Mouse (Mus musculus) adrenal gland, adult 2 months (tissue): ENCODE results near the gene Ctps. TPM values are rescaled to one million over a fixed set of nuclear protein-coding genes. Genes with fewer than 3 reads are reported as not detected.
A peak's percentile ranks its signal among the peaks of the same experiment; 100 is the strongest.

ENCODE experiments used
- DNase-seq: peaks from one replicate; pipeline ENCODE4 v3.0.0; 2021
- polyA plus RNA-seq: library from polyadenylated mRNA; depleted of rRNA; stranded (reverse); fragments of >200 nt; gene quantifications from 2 replicates; pipeline ENCODE4 v1.2.3, GENCODE M21; 2012; rRNA removed
- total RNA-seq, 2 experiments: library from RNA; stranded (reverse); gene quantifications; 2 replicates each; pipeline ENCODE4 v1.2.3; 2021

Ctps gene
- total and polyA plus RNA-seq, 3 experiments, result 4.4 to 39.8 (median 29.5) TPM

- DNase-seq, result no peak
Measured at GRCm38 (mm10) chr4:120571070-120571464, 991 bp upstream of the Ctps start.

GRCm38 (mm10) chr4:120570438-120571069, 478 bp upstream of the Ctps start:
- DNase-seq, result no peak

- DNase-seq, result peak; percentile 20
Measured at GRCm38 (mm10) chr4:120569025-120569424, 1.1 kb downstream of the Ctps start.

- peak; percentile 52 for DNase-seq
Measured at GRCm38 (mm10) chr4:120568005-120568404, 2.1 kb downstream of the Ctps start.

GRCm38 (mm10) chr4:120565726-120566125, 4.3 kb downstream of the Ctps start:
- DNase-seq, result no peak

GRCm38 (mm10) chr4:120556592-120556991, 13.5 kb downstream of the Ctps start:
- DNase-seq, result no peak

GRCm38 (mm10) chr4:120544896-120545295, 25.2 kb downstream of the Ctps start:
- DNase-seq, result no peak

GRCm38 (mm10) chr4:120538664-120539063, 31.4 kb downstream of the Ctps start:
- DNase-seq, result no peak

GRCm38 (mm10) chr4:120531986-120532385, 38.1 kb downstream of the Ctps start, which contains the start of gene Slfnl1:
TSS of gene Slfnl1 (plus strand) at chr4:120532231.
- no peak for DNase-seq

GRCm38 (mm10) chr4:120528171-120528570, 41.9 kb downstream of the Ctps start:
- no peak for DNase-seq

GRCm38 (mm10) chr4:120523092-120523491, 47.0 kb downstream of the Ctps start:
- no peak for DNase-seq

- no peak for DNase-seq
Measured at GRCm38 (mm10) chr4:120522351-120522750, 47.7 kb downstream of the Ctps start.

GRCm38 (mm10) chr4:120521761-120522160, 48.3 kb downstream of the Ctps start:
- no peak for DNase-seq

- DNase-seq, result no peak
Measured at GRCm38 (mm10) chr4:120517335-120517734, 52.7 kb downstream of the Ctps start.

- no peak for DNase-seq
Measured at GRCm38 (mm10) chr4:120516907-120517306, 53.2 kb downstream of the Ctps start.

GRCm38 (mm10) chr4:120516491-120516890, 53.6 kb downstream of the Ctps start:
- no peak for DNase-seq

GRCm38 (mm10) chr4:120514366-120514765, 55.7 kb downstream of the Ctps start:
- DNase-seq, result no peak

GRCm38 (mm10) chr4:120511203-120511602, 58.9 kb downstream of the Ctps start:
- no peak for DNase-seq

GRCm38 (mm10) chr4:120506955-120507354, 63.1 kb downstream of the Ctps start:
- DNase-seq, result no peak

Other genes with a start within 250 kb of the Ctps start
- 10 to 100 TPM; 33.6 to 39.5 TPM for gene Scmh1, start 165.0 kb downstream of the Ctps start, total RNA-seq
- 18.9 and 23.0 TPM in 2 replicates for gene Scmh1, start 165.0 kb downstream of the Ctps start, polyA plus RNA-seq
- gene Slfnl1, start 38.0 kb downstream of the Ctps start, total RNA-seq, result under 1 TPM; 0.14 to 0.17 TPM
- gene Slfnl1, start 38.0 kb downstream of the Ctps start, polyA plus RNA-seq, result 0.06 and 0.07 TPM in 2 replicates
- not detected for gene Gm8439, start 18.5 kb upstream of the Ctps start, total RNA-seq
- gene Gm8439, start 18.5 kb upstream of the Ctps start, polyA plus RNA-seq, result not detected in 2 replicates
- gene Cited4, start 96.3 kb upstream of the Ctps start, total RNA-seq, result 10 to 100 TPM; 11.3 to 18.3 TPM
- 85.9 and 124 TPM in 2 replicates for gene Cited4, start 96.3 kb upstream of the Ctps start, polyA plus RNA-seq
- 1 to 10 TPM; 1.5 to 2.5 TPM for gene Kcnq4, start 178.3 kb upstream of the Ctps start, total RNA-seq
- gene Kcnq4, start 178.3 kb upstream of the Ctps start, polyA plus RNA-seq, result 4.1 and 5.4 TPM in 2 replicates